Mouse (Mus musculus) forebrain, embryonic 14.5 days (tissue): ENCODE data around the gene A630076J17Rik. TPM values are rescaled to one million over a fixed set of nuclear protein-coding genes. Genes with fewer than 3 reads are reported as not detected.

Experiments used
- ATAC-seq: fragments of 200-750 bp; cut with Nextera tagmentation; 2 replicates; pipeline ENCODE4 v1.8.0; 2017; ENCODE audit warnings: mild to moderate bottlenecking, moderate library complexity
- DNase-seq: peaks from one replicate; pipeline ENCODE4 v3.0.0-alpha.2; 2015; ENCODE audit warnings: low spot score
- H3K27ac ChIP-seq: fragments of 300-500 bp; sonication (generic); 2 replicates; pipeline ENCODE4 v1.5.1; 2014; ENCODE audit warnings: low read depth, mild to moderate bottlenecking, control low read depth, low read length, moderate library complexity
- H3K27me3 ChIP-seq: fragments of 300-500 bp; sonication (generic); replicated peaks from 2 replicates; pipeline ENCODE4 v1.6.1; 2014; ENCODE audit warnings: low read length, control low read depth, mixed read lengths; ENCODE audit not compliant: control insufficient read depth, insufficient read depth
- H3K36me3 ChIP-seq: fragments of 300-500 bp; sonication (generic); 2 replicates; pipeline ENCODE4 v1.6.1; 2014; ENCODE audit warnings: low read length, control low read depth; ENCODE audit not compliant: control insufficient read depth, insufficient read depth
- H3K4me1 ChIP-seq: fragments of 300-500 bp; sonication (generic); 2 replicates; pipeline ENCODE4 v1.6.1; 2014; ENCODE audit warnings: antibody characterized with exemption, low read length, control low read depth; ENCODE audit not compliant: control insufficient read depth, insufficient read depth
- H3K4me2 ChIP-seq: fragments of 300-500 bp; sonication (generic); 2 replicates; pipeline ENCODE4 v1.6.1; 2014; ENCODE audit warnings: mild to moderate bottlenecking, control low read depth, low read length
- H3K4me3 ChIP-seq: fragments of 300-500 bp; sonication (generic); 2 replicates; pipeline ENCODE4 v1.5.1; 2014; ENCODE audit warnings: low read depth, low read length, control low read depth
- H3K9ac ChIP-seq: fragments of 300-500 bp; sonication (generic); 2 replicates; pipeline ENCODE4 v1.6.1; 2014; ENCODE audit warnings: mild to moderate bottlenecking, low read length, control low read depth, moderate library complexity
- H3K9me3 ChIP-seq: fragments of 300-500 bp; sonication (generic); replicated peaks from 2 replicates; pipeline ENCODE4 v1.6.1; 2016; ENCODE audit warnings: low read length, control low read depth, mixed read lengths; ENCODE audit not compliant: control insufficient read depth
- WGBS: fragments of 180-500 bp; shearing (Covaris S2); extraction: QIAGEN DNeasy Blood & Tissue Kit; methylation state at CpG from one replicate; pipeline ENCODE4 v1.1.7; 2014; 5-methylcytosine and 5-hydroxymethylcytosine counted together
- polyA plus RNA-seq: library from polyadenylated mRNA; unstranded; fragments of >200 nt; fragmentation: Nextera tagmentation; extraction: Ambion mirVana; gene quantifications from 2 replicates; pipeline ENCODE4 v1.2.1, GENCODE M21; 2014

The A630076J17Rik gene
- polyA plus RNA-seq, 1 experiment from 2014 or later: not detected

GRCm38 (mm10) chr3:107239607-107240006 is 9.2 kb downstream of the A630076J17Rik start, which contains the start of gene Prok1:
TSS of gene Prok1 (minus strand) at chr3:107239707.
- WGBS: 92% methylated on average over 9 of the region's 9 CpGs
- Histone ChIP-seq H3K4me2 (no peak within 1 kb of the TSS), H3K27ac (no peak within 1 kb of the TSS), H3K9ac (no peak within 1 kb of the TSS), H3K4me3 (no peak within 1 kb of the TSS), H3K9me3 (no peaks in the 10 kb centered on the region), H3K36me3 (no peaks in the 10 kb centered on the region), H3K27me3 (no peaks in the 10 kb centered on the region), H3K4me1 (peaks cover 10% of the 10 kb centered on the region)
- DNase-seq: no peak
- ATAC-seq: no peak

- Histone ChIP-seq H3K4me1 (peaks cover 10% of the 10 kb centered on the region), H3K9ac (peak overlapping the region; percentile 21; the same call in 1 of the 2 replicates), H3K4me3 (no peak overlapping the region), H3K27ac (no peak overlapping the region), H3K36me3 (no peaks in the 10 kb centered on the region), H3K9me3 (no peaks in the 10 kb centered on the region), H3K27me3 (no peaks in the 10 kb centered on the region), H3K4me2 (peak overlapping the region; percentile 23; the same call in 1 of the 2 replicates)
- DNase-seq (peak; percentile 74), ATAC-seq (peak; percentile 73)
- 11% methylated on average over 14 of the region's 14 CpGs for WGBS
Measured at GRCm38 (mm10) chr3:107241389-107242094, 11.1 kb downstream of the A630076J17Rik start.

- Histone ChIP-seq H3K9ac (no peak overlapping the region), H3K36me3 (no peaks in the 10 kb centered on the region), H3K9me3 (no peaks in the 10 kb centered on the region), H3K4me2 (no peak overlapping the region), H3K27me3 (no peaks in the 10 kb centered on the region), H3K27ac (no peak overlapping the region), H3K4me3 (no peak overlapping the region), H3K4me1 (peaks cover under 1% of the 10 kb centered on the region)
- no peak for DNase-seq
- ATAC-seq: no peak
- 73% methylated on average over 6 of the region's 6 CpGs for WGBS
Measured at GRCm38 (mm10) chr3:107246876-107247275, 16.5 kb downstream of the A630076J17Rik start.

- 69% methylated on average over 3 of the region's 3 CpGs for WGBS
- Histone ChIP-seq H3K36me3 (no peaks in the 10 kb centered on the region), H3K9me3 (no peaks in the 10 kb centered on the region), H3K27me3 (no peaks in the 10 kb centered on the region), H3K9ac (no peak overlapping the region), H3K4me2 (no peak overlapping the region), H3K27ac (no peak overlapping the region), H3K4me1 (no peaks in the 10 kb centered on the region), H3K4me3 (no peak overlapping the region)
- DNase-seq: no peak
- ATAC-seq: no peak
Measured at GRCm38 (mm10) chr3:107249042-107249441, 18.6 kb downstream of the A630076J17Rik start.

GRCm38 (mm10) chr3:107250320-107250719 is 19.9 kb downstream of the A630076J17Rik start:
- no peak for ATAC-seq
- H3K4me1 ChIP-seq: no peaks in the 10 kb centered on the region
- no peak overlapping the region for H3K27ac ChIP-seq
- DNase-seq: no peak
- H3K4me3 ChIP-seq: no peak overlapping the region
- no peak overlapping the region for H3K9ac ChIP-seq
- H3K36me3 ChIP-seq: no peaks in the 10 kb centered on the region
- H3K9me3 ChIP-seq: no peaks in the 10 kb centered on the region
- H3K4me2 ChIP-seq: no peak overlapping the region
- WGBS: 88% methylated on average over 2 of the region's 2 CpGs
- H3K27me3 ChIP-seq: no peaks in the 10 kb centered on the region

GRCm38 (mm10) chr3:107252035-107252434 is 21.6 kb downstream of the A630076J17Rik start:
- Histone ChIP-seq H3K4me3 (no peak overlapping the region), H3K4me2 (no peak overlapping the region), H3K27me3 (no peaks in the 10 kb centered on the region), H3K9ac (no peak overlapping the region), H3K27ac (no peak overlapping the region), H3K4me1 (no peaks in the 10 kb centered on the region), H3K36me3 (no peaks in the 10 kb centered on the region), H3K9me3 (no peaks in the 10 kb centered on the region)
- ATAC-seq: no peak
- DNase-seq: no peak
- WGBS: 75% methylated on average over 4 of the region's 4 CpGs

- H3K4me3 ChIP-seq: no peak overlapping the region
- DNase-seq (no peak), ATAC-seq (no peak)
- H3K27ac ChIP-seq: no peak overlapping the region
- H3K9me3 ChIP-seq: no peaks in the 10 kb centered on the region
- WGBS: 82% methylated on average over 5 of the region's 5 CpGs
- no peaks in the 10 kb centered on the region for H3K36me3 ChIP-seq
- no peak overlapping the region for H3K9ac ChIP-seq
- H3K4me1 ChIP-seq: no peaks in the 10 kb centered on the region
- H3K27me3 ChIP-seq: no peaks in the 10 kb centered on the region
- no peak overlapping the region for H3K4me2 ChIP-seq
Measured at GRCm38 (mm10) chr3:107253925-107254324, 23.5 kb downstream of the A630076J17Rik start.

- Histone ChIP-seq H3K9me3 (no peaks in the 10 kb centered on the region), H3K27me3 (no peaks in the 10 kb centered on the region), H3K36me3 (no peaks in the 10 kb centered on the region), H3K9ac (no peak overlapping the region), H3K27ac (no peak overlapping the region), H3K4me1 (peaks cover 3% of the 10 kb centered on the region; the same call in 1 of the 2 replicates), H3K4me3 (no peak overlapping the region), H3K4me2 (no peak overlapping the region)
- no peak for ATAC-seq
- DNase-seq: no peak
- 88% methylated on average over 3 of the region's 3 CpGs for WGBS
Measured at GRCm38 (mm10) chr3:107255992-107256391, 25.6 kb downstream of the A630076J17Rik start.

- ATAC-seq (no peak), DNase-seq (no peak)
- Histone ChIP-seq H3K9me3 (no peaks in the 10 kb centered on the region), H3K4me3 (no peak overlapping the region), H3K36me3 (no peaks in the 10 kb centered on the region), H3K4me2 (no peak overlapping the region), H3K4me1 (peaks cover 8% of the 10 kb centered on the region; the same call in 1 of the 2 replicates), H3K27me3 (no peaks in the 10 kb centered on the region), H3K27ac (no peak overlapping the region), H3K9ac (no peak overlapping the region)
- 81% methylated on average over 7 of the region's 7 CpGs for WGBS
Measured at GRCm38 (mm10) chr3:107256724-107257123, 26.3 kb downstream of the A630076J17Rik start.
